Mouse (Mus musculus) stomach, embryonic 14.5 days (tissue): ENCODE measurements at regions not wholly inside any gene's neighbourhood (a gene's known extent, or its start where the extent isn't known, plus 50 kb on each side); places are given as distances from the start of the nearest gene placed in this dataset.

Experiments used
- ATAC-seq: fragments of 200-750 bp; cut with Nextera tagmentation; 2 replicates; pipeline ENCODE4 v1.8.0; 2017; ENCODE audit warnings: low read depth, moderate TSS enrichment; ENCODE audit not compliant: insufficient number of reproducible peaks, insufficient read depth, low FRiP score
- H3K27ac ChIP-seq: fragments of 300-500 bp; sonication (generic); 2 replicates; pipeline ENCODE4 v1.5.1; 2014; ENCODE audit warnings: mild to moderate bottlenecking, low read length, moderate library complexity, mixed read lengths
- H3K27me3 ChIP-seq: fragments of 300-500 bp; sonication (generic); 2 replicates; pipeline ENCODE4 v1.6.1; 2014; ENCODE audit warnings: low read length, control low read depth, mixed read lengths; ENCODE audit not compliant: control insufficient read depth, insufficient read depth
- H3K36me3 ChIP-seq: fragments of 300-500 bp; sonication (generic); 2 replicates; pipeline ENCODE4 v1.6.1; 2014; ENCODE audit warnings: mild to moderate bottlenecking, control low read depth, low read length, moderate library complexity, mixed read lengths; ENCODE audit not compliant: control insufficient read depth, insufficient read depth
- H3K4me1 ChIP-seq: fragments of 300-500 bp; sonication (generic); 2 replicates; pipeline ENCODE4 v1.6.1; 2014; ENCODE audit warnings: low read length, control low read depth, mixed read lengths; ENCODE audit not compliant: control insufficient read depth, insufficient read depth
- H3K4me2 ChIP-seq: fragments of 300-500 bp; sonication (generic); replicated peaks from 2 replicates; pipeline ENCODE4 v1.6.1; 2014; ENCODE audit warnings: low read depth, low read length, control low read depth
- H3K4me3 ChIP-seq: fragments of 300-500 bp; sonication (generic); 2 replicates; pipeline ENCODE4 v1.5.1; 2014; ENCODE audit warnings: low read depth, low read length, control low read depth
- H3K9ac ChIP-seq: fragments of 300-500 bp; sonication (generic); replicated peaks from 2 replicates; pipeline ENCODE4 v1.6.1; 2014; ENCODE audit warnings: low read depth, mild to moderate bottlenecking, control low read depth, low read length, moderate library complexity, mixed read lengths
- H3K9me3 ChIP-seq: fragments of 300-500 bp; sonication (generic); 2 replicates; pipeline ENCODE4 v1.6.1; 2016; ENCODE audit warnings: low read depth, low read length, control low read depth; ENCODE audit not compliant: control insufficient read depth
- WGBS: fragments of 180-500 bp; shearing (Covaris S2); extraction: QIAGEN DNeasy Blood & Tissue Kit; methylation state at CpG from one replicate; pipeline ENCODE4 v1.1.7; 2014; 5-methylcytosine and 5-hydroxymethylcytosine counted together

DNA sequence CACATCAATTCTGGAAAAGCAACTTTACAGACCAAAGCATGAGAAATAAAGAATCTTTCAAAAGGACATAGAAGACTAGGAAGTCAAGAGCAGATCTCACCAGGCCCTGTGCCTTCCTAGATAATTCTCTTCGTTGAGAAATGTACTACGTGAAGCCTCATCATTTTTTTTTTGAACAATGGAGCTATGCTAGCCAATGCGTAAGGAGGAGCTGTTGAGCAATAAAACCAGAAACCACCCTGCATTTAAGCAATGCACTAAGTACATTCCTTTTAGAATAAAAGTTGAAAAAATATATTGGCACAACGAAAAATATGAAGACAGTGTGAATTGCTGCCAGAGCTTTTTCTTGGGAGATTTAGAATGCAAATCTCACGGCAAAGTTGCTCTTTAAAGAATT is 349.7 kb upstream of the Rgma start:
- H3K4me3 ChIP-seq = no peak overlapping the region
- H3K9ac ChIP-seq = no peak overlapping the region
- no peaks in the 10 kb centered on the region for H3K9me3 ChIP-seq
- no peaks in the 10 kb centered on the region for H3K27me3 ChIP-seq
- H3K4me2 ChIP-seq = no peak overlapping the region
- 56% methylated on average over 5 of the region's 5 CpGs for WGBS
- no peak overlapping the region for H3K27ac ChIP-seq
- H3K4me1 ChIP-seq = no peaks in the 10 kb centered on the region
- ATAC-seq = no peak
- H3K36me3 ChIP-seq = no peaks in the 10 kb centered on the region

- no peak for ATAC-seq
- Histone ChIP-seq H3K4me3 (no peak overlapping the region), H3K4me2 (no peak overlapping the region), H3K36me3 (no peaks in the 10 kb centered on the region), H3K9me3 (no peaks in the 10 kb centered on the region), H3K9ac (no peak overlapping the region), H3K27me3 (no peaks in the 10 kb centered on the region), H3K27ac (no peak overlapping the region), H3K4me1 (peaks cover 9% of the 10 kb centered on the region)
- WGBS = 84% methylated on average over 6 of the region's 6 CpGs
These were observed 346.4 kb upstream of the Rgma start for GRCm38 (mm10) chr7:73028952-73029351.

GRCm38 (mm10) chr7:73031407-73031806 is 343.9 kb upstream of the Rgma start:
- H3K27ac ChIP-seq = no peak overlapping the region
- H3K4me1 ChIP-seq = peaks cover 9% of the 10 kb centered on the region
- H3K4me2 ChIP-seq = no peak overlapping the region
- no peaks in the 10 kb centered on the region for H3K9me3 ChIP-seq
- no peak for ATAC-seq
- H3K36me3 ChIP-seq = no peaks in the 10 kb centered on the region
- H3K9ac ChIP-seq = no peak overlapping the region
- no peaks in the 10 kb centered on the region for H3K27me3 ChIP-seq
- no peak overlapping the region for H3K4me3 ChIP-seq
- 77% methylated on average over 5 of the region's 5 CpGs for WGBS

DNA sequence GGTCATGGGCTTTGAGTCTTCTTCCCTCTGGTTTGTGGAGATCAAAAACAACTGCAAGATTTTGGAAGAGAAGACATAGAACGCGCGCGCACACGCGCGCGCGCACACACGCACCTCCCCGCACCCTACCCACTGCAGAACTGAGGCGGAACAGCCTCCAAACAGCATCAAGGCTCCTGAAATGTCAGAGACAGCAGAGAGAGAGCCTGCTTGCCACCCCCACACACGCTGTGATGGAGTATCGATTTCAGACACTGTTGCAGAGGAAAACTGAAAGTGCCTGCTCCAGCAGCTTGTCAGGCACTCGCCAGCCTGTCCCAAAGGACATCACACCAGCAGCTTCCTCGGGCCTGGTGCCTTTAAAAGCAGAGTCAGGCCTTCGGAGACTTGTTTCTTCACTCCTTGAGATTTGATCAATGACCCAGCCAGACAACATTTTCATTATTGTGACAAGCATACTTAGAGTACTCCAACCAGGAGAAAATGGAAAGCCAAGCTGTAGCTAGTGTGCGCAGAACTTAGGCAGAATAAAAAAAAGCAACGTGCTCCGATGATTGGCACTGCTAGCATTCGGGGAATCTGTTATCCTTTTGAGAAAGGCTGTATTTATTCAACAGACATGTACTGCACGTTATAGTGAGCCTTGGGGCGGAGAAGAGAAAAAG is 342.9 kb upstream of the Rgma start:
- peak overlapping the region; percentile 22; the same call in 1 of the 2 replicates for H3K27ac ChIP-seq
- 56% methylated on average over 23 of the region's 23 CpGs for WGBS
- H3K27me3 ChIP-seq = no peaks in the 10 kb centered on the region
- no peaks in the 10 kb centered on the region for H3K36me3 ChIP-seq
- no peaks in the 10 kb centered on the region for H3K9me3 ChIP-seq
- no peak for ATAC-seq
- peaks cover 13% of the 10 kb centered on the region for H3K4me1 ChIP-seq
- no peak overlapping the region for H3K9ac ChIP-seq
- H3K4me3 ChIP-seq = no peak overlapping the region
- 0 out of 2 replicates have a peak overlapping the region, but pooled peaks have one; percentile 16 for H3K4me2 ChIP-seq

GRCm38 (mm10) chr7:73036801-73037555 is 338.3 kb upstream of the Rgma start:
- H3K9ac ChIP-seq = no peak overlapping the region
- no peaks in the 10 kb centered on the region for H3K9me3 ChIP-seq
- H3K4me3 ChIP-seq = no peak overlapping the region
- H3K27me3 ChIP-seq = no peaks in the 10 kb centered on the region
- H3K4me1 ChIP-seq = peaks cover 13% of the 10 kb centered on the region
- peak; percentile 61 for ATAC-seq
- H3K27ac ChIP-seq = no peak overlapping the region
- H3K4me2 ChIP-seq = no peak overlapping the region
- WGBS = 44% methylated on average over 20 of the region's 20 CpGs
- no peaks in the 10 kb centered on the region for H3K36me3 ChIP-seq

- WGBS = 83% methylated on average over 9 of the region's 9 CpGs
- Histone ChIP-seq H3K9me3 (no peaks in the 10 kb centered on the region), H3K9ac (no peak overlapping the region), H3K4me2 (no peak overlapping the region), H3K36me3 (no peaks in the 10 kb centered on the region), H3K4me1 (peaks cover 7% of the 10 kb centered on the region; the same call in 1 of the 2 replicates), H3K27me3 (no peaks in the 10 kb centered on the region), H3K27ac (no peak overlapping the region), H3K4me3 (no peak overlapping the region)
- no peak for ATAC-seq
These were observed 337.7 kb upstream of the Rgma start for GRCm38 (mm10) chr7:73037638-73038037.

- Histone ChIP-seq H3K4me1 (peaks cover 3% of the 10 kb centered on the region; the same call in 1 of the 2 replicates), H3K27me3 (no peaks in the 10 kb centered on the region), H3K4me2 (no peak overlapping the region), H3K9me3 (no peaks in the 10 kb centered on the region; the same call in 1 of the 2 replicates), H3K27ac (no peak overlapping the region), H3K9ac (no peak overlapping the region), H3K36me3 (no peaks in the 10 kb centered on the region), H3K4me3 (no peak overlapping the region)
- 87% methylated on average over 4 of the region's 4 CpGs for WGBS
- no peak for ATAC-seq
These were observed 335.4 kb upstream of the Rgma start for GRCm38 (mm10) chr7:73039921-73040320.

DNA sequence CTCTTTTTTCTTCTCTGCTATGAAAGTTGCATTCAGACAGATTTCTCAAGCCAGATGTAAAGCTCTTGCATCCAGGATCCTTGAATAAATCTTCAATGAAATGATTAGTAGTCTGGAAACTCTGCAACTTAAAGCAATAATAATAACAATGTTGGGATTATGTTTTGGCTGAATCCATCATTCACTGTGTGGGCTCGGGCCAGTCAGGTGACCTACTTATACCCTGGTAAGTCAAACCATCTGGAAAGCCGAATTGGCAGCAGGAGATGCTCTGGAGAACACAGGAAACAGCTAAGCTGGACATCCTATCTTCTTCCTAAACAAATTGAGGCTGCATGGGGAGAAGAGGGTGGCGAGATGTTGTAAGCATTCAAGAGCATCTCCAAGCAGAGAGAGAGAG is 331.0 kb upstream of the Rgma start:
- H3K4me1 ChIP-seq = no peaks in the 10 kb centered on the region
- H3K27ac ChIP-seq = no peak overlapping the region
- H3K4me3 ChIP-seq = no peak overlapping the region
- WGBS = 47% methylated on average over 3 of the region's 3 CpGs
- no peak overlapping the region for H3K4me2 ChIP-seq
- no peak overlapping the region for H3K9ac ChIP-seq
- H3K27me3 ChIP-seq = no peaks in the 10 kb centered on the region
- no peaks in the 10 kb centered on the region; the same call in 1 of the 2 replicates for H3K9me3 ChIP-seq
- no peaks in the 10 kb centered on the region for H3K36me3 ChIP-seq
- no peak for ATAC-seq
